Mouse (Mus musculus): Measurements from ENCODE around the gene Mex3b. TPM values are rescaled to one million over a fixed set of nuclear protein-coding genes. Genes with fewer than 3 reads are reported as not detected.

Mex3b gene
- total and polyA plus RNA-seq, 3 experiments = 0.59 to 2.5 (median 2.1) TPM

- dilution Hi-C loops (cut with MboI; ENCODE audit: extremely low pct_ligation_motif_present, extremely low pct_unique_long_range_greater_than_20kb, low sequenced_read_pairs) = no loop called here
- TF ChIP-seq JUN (IDR thresholded peaks at IDR 0.05; ENCODE audit: insufficient read depth, low read depth, low read length) (no peak), CHD1 (IDR thresholded peaks at IDR 0.05; ENCODE audit: low read depth, low read length) (no peak), BHLHE40 (IDR thresholded peaks at IDR 0.05; ENCODE audit: low read depth, low read length) (peak; percentile 86; the same call in 1 of the 2 replicates), KAT2A (IDR thresholded peaks at IDR 0.05; ENCODE audit: insufficient replicate concordance, low read length) (no peak), USF2 (conservative IDR thresholded peaks at IDR 0.05; ENCODE audit: low read depth, low read length) (no peak)
- Histone ChIP-seq H3K79me2 (replicated peaks; ENCODE audit: control insufficient read depth, extremely low read depth, insufficient read depth, poor library complexity, severe bottlenecking) (no peaks in the 10 kb centered on the region), H3K27ac (ENCODE audit: insufficient read depth, low read depth) (no peak overlapping the region), H3K9me3 (replicated peaks; ENCODE audit: low read length) (no peaks in the 10 kb centered on the region), H3K9ac (ENCODE audit: insufficient read depth, low read depth) (no peak overlapping the region), H3K4me2 (ENCODE audit: insufficient read depth, low read depth, poor library complexity, severe bottlenecking) (peak overlapping the region; percentile 72; the same call in 1 of the 2 replicates), H3K36me3 (replicated peaks in 1 of 2; ENCODE audit: control insufficient read depth in 1 of 2, insufficient read depth in 1 of 2, low read length in 1 of 2) (no peaks in the 10 kb centered on the region), H3K4me1 (ENCODE audit: control insufficient read depth in 1 of 2, insufficient read depth in 2 of 2) (peaks cover 0 to 2% of the 10 kb centered on the region in 2 experiments; a peak in 1 of 4 replicates), H3K4me3 (replicated peaks in 1 of 3; ENCODE audit: low read depth in 2 of 3, low read length in 2 of 3, poor library complexity in 1 of 3) (no peak overlapping the region), H3K27me3 (replicated peaks) (no peaks in the 10 kb centered on the region)
- no peak for DNase-seq (ENCODE audit: extremely low read depth)
- in situ Hi-C loops (cut with MboI; ENCODE audit: low pct_ligation_motif_present, low pct_unique_long_range_greater_than_20kb, low sequenced_read_pairs) = no loop called here
Observed at GRCm38 (mm10) chr7:82911501-82911900, 44.4 kb downstream of the Mex3b start.

- H3K9ac ChIP-seq (ENCODE audit: insufficient read depth, low read depth) = no peak overlapping the region
- H3K9me3 ChIP-seq (replicated peaks; ENCODE audit: low read length) = no peaks in the 10 kb centered on the region
- in situ Hi-C loops (cut with MboI; ENCODE audit: low pct_ligation_motif_present, low pct_unique_long_range_greater_than_20kb, low sequenced_read_pairs) (no loop called here), dilution Hi-C loops (cut with MboI; ENCODE audit: extremely low pct_ligation_motif_present, extremely low pct_unique_long_range_greater_than_20kb, low sequenced_read_pairs) (no loop called here)
- H3K79me2 ChIP-seq (replicated peaks; ENCODE audit: control insufficient read depth, extremely low read depth, insufficient read depth, poor library complexity, severe bottlenecking) = no peaks in the 10 kb centered on the region
- no peak overlapping the region for H3K4me2 ChIP-seq (ENCODE audit: insufficient read depth, low read depth, poor library complexity, severe bottlenecking)
- DNase-seq (ENCODE audit: extremely low read depth) = no peak
- H3K4me1 ChIP-seq (ENCODE audit: control insufficient read depth in 1 of 2, insufficient read depth in 2 of 2) = peaks cover 0 to 2% of the 10 kb centered on the region in 2 experiments; a peak in 1 of 4 replicates
- no peaks in the 10 kb centered on the region for H3K27me3 ChIP-seq (replicated peaks)
- TF ChIP-seq CHD2 (IDR thresholded peaks at IDR 0.05; ENCODE audit: low read length) = no peak
- no peak for TF ChIP-seq NRF1 (IDR thresholded peaks at IDR 0.05; ENCODE audit: low read depth, low read length)
- no peaks in the 10 kb centered on the region for H3K36me3 ChIP-seq (replicated peaks in 1 of 2; ENCODE audit: control insufficient read depth in 1 of 2, insufficient read depth in 1 of 2, low read length in 1 of 2)
- no peak overlapping the region for H3K27ac ChIP-seq (ENCODE audit: insufficient read depth, low read depth)
- no peak overlapping the region for H3K4me3 ChIP-seq (replicated peaks in 1 of 3; ENCODE audit: low read depth in 2 of 3, low read length in 2 of 3, poor library complexity in 1 of 3)
Observed at GRCm38 (mm10) chr7:82914297-82914696, 47.2 kb downstream of the Mex3b start.

Other genes with a start within 250 kb of the Mex3b start
- gene Saxo2, start 218.8 kb upstream of the Mex3b start, total RNA-seq (2012; rRNA removed) = 3.9 and 17.6 TPM in 2 replicates
- 16.3 and 22.3 TPM in 2 replicates for gene Saxo2, start 218.8 kb upstream of the Mex3b start, total RNA-seq (2014; rRNA removed)
- gene Saxo2, start 218.8 kb upstream of the Mex3b start, polyA plus RNA-seq (2012; ENCODE audit: insufficient read length, low read depth) = 4.1 and 6.0 TPM in 2 replicates
- 16.8 and 19.5 TPM in 2 replicates for gene Efl1, start 218.7 kb upstream of the Mex3b start, total RNA-seq (2012; rRNA removed)
- gene Efl1, start 218.7 kb upstream of the Mex3b start, total RNA-seq (2014; rRNA removed) = 21.0 and 30.0 TPM in 2 replicates
- gene Efl1, start 218.7 kb upstream of the Mex3b start, polyA plus RNA-seq (2012; ENCODE audit: insufficient read length, low read depth) = 25.7 and 27.4 TPM in 2 replicates

Data from CH12.LX (cell line).